Mouse (Mus musculus) embryonic stem cell, embryonic (primary cell): ENCODE measurements around the gene Nudt16l1.

Source experiments
- CTCF ChIA-PET, 4 experiments: fragments of 300-600 bp in 2 of 4; fragments of 350-600 bp in 2 of 4; sonication (Branson Sonifier 250); formaldehyde crosslinking; loops; one replicate each; lab custom pipeline; 2022; ENCODE audit warnings: inconsistent platforms in 2 of 4; lab: Charles Lee
- POLR2A ChIA-PET, 4 experiments: fragments of 300-600 bp in 2 of 4; fragments of 350-600 bp in 2 of 4; sonication (Branson Sonifier 250); formaldehyde crosslinking; loops; one replicate each; lab custom pipeline; 2022; ENCODE audit warnings: antibody characterized with exemption in 4 of 4, inconsistent platforms in 1 of 4; lab: Charles Lee

The Nudt16l1 gene

GRCm38 (mm10) chr16:4907972-4908371 lies 30.6 kb upstream of the Nudt16l1 start:
- ChIA-PET POLR2A (interaction anchor here in 3 of 4 experiments (0.5 to 11.4 kb wide), 18 partner anchors 13 to 228 kb away, joined by 3 to 138 read pairs (median 4); partner anchors contain the start of genes Ubald1 (in 3 of the 3), Mgrn1 (in 2 of the 3), Rogdi (in 2 of the 3) and Coro7 (in 1 of the 3)), CTCF (interaction anchor here in 3 of 4 experiments (0.6 to 1.5 kb wide), 7 partner anchors 14 to 336 kb away, joined by 3 to 12 read pairs (median 5); no protein-coding TSS in a partner anchor)

DNA sequence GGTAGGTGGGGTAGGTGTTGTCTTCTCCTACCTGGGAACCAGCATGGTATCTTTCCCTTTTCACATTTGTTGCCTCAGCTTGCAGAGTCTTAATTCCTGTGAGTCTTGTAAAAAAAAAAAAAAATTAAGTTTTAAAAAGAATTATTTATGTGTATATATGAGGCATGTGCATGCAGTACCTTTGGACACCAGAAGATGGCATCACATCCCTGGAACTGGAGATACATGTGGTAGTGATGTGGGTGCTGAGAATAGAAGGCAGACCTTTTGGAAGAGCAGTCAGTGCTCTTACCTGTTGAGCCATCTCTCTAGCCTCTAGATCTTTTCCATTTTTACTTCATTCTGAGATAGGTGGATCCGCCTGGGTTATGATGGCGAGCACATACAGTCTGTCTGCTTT lies 28.8 kb upstream of the Nudt16l1 start:
- ChIA-PET CTCF (interaction anchor here in 1 of 4 experiments (1.0 kb wide), 1 partner anchor 9 kb away, joined by 3 read pairs; no protein-coding TSS in a partner anchor), POLR2A (interaction anchor here in 3 of 4 experiments (0.7 to 11.4 kb wide), 5 partner anchors 9 to 834 kb away, joined by 3 to 138 read pairs (median 5); partner anchors contain the start of genes Ubald1 (in 2 of the 3) and Mgrn1 (in 1 of the 3))

DNA sequence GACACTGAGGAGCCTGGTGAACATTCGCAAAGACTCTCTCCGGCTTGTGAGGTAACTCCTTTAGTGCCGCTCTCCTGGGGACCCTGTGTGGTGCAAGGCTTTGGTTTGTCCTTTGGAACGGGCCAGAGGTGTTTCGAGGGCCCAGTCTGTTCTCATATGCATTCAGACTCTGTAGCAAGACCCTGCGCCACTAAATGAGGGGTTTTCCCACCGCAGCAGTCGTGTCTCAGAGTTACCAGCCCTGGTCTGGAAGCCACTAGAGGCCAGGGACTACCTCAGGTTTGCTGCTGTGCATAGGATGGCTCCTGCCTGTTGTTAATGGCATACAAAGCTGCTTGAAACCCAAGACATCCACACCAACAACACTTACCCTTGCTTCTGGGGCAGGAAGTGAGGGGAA lies 27.8 kb upstream of the Nudt16l1 start:
- ChIA-PET CTCF (interaction anchor here in 2 of 4 experiments (0.6 to 3.4 kb wide), 4 partner anchors 11 to 284 kb away, joined by 3 to 22 read pairs (median 3); no protein-coding TSS in a partner anchor), POLR2A (interaction anchor here in 2 of 4 experiments (1.4 to 11.4 kb wide), 6 partner anchors 10 to 37 kb away, joined by 3 to 138 read pairs (median 36); partner anchors contain the start of genes Mgrn1 (in 2 of the 2) and Ubald1 (in 2 of the 2))

DNA sequence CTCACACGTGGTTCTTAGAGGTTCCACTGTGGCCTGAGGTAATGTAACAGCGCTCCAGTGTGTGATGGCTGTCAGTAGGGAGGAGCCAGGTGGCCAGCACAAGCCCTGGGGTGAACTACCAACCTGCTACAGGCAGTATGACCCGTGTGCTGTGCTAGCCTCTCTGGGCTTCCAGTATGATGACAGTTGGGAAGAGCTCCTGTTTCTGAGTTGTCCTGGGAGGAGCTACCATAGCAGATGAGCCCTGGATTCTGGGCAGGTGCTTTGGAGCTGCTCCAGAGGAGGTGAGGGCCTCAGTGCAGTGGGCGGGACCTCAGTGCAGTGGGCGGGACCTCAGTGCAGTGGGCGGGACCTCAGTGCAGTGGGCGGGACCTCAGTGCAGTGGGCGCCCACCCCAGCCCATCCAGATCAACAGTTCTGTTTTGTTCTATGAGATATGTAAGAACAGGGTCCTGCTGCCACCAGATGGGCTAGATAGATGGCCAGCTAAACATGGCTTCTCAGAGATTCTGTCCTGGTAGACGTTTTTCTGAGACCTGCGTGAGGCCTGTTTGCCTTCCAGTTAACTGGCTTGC lies 26.4 kb upstream of the Nudt16l1 start:
- POLR2A ChIA-PET = interaction anchor here in 3 of 4 experiments (0.7 to 11.4 kb wide), 31 partner anchors 9 to 282 kb away, joined by 3 to 138 read pairs (median 4); partner anchors contain the start of genes Mgrn1 (in 3 of the 3), Ubald1 (in 2 of the 3), Anks3 (in 1 of the 3) and Glyr1 (in 1 of the 3)
- CTCF ChIA-PET = interaction anchor here in 3 of 4 experiments (1.1 to 3.4 kb wide), 8 partner anchors 11 to 283 kb away, joined by 3 to 22 read pairs (median 5); partner anchors contain the start of gene Mgrn1 (in 1 of the 3)

GRCm38 (mm10) chr16:4912907-4913782 lies 25.4 kb upstream of the Nudt16l1 start:
- ChIA-PET CTCF (interaction anchor here (0.6 to 3.4 kb wide), 71 partner anchors 8 to 359 kb away, joined by 3 to 22 read pairs (median 5); partner anchors contain the start of genes Ubald1 (in 2 of the 4), Anks3 (in 1 of the 4), Coro7 (in 1 of the 4) and Mgrn1 (in 1 of the 4)), POLR2A (interaction anchor here (0.7 to 11.4 kb wide), 49 partner anchors 8 to 356 kb away, joined by 3 to 138 read pairs (median 4); partner anchors contain the start of genes Ubald1 (in 4 of the 4), Nudt16l1 (in 3 of the 4), Rogdi (in 3 of the 4) and Sec14l5 (in 3 of the 4))

- ChIA-PET CTCF (interaction anchor here (0.5 to 3.4 kb wide), 98 partner anchors 8 to 418 kb away, joined by 3 to 22 read pairs (median 4); partner anchors contain the start of genes Ubald1 (in 3 of the 4), Mgrn1 (in 2 of the 4), Rogdi (in 2 of the 4) and Anks3 (in 1 of the 4)), POLR2A (interaction anchor here (0.6 to 11.4 kb wide), 54 partner anchors 9 to 357 kb away, joined by 3 to 138 read pairs (median 4); partner anchors contain the start of genes Ubald1 (in 4 of the 4), Nudt16l1 (in 3 of the 4), Sec14l5 (in 3 of the 4) and Anks3 (in 2 of the 4))
Measured at GRCm38 (mm10) chr16:4913783-4914735, 24.5 kb upstream of the Nudt16l1 start.

DNA sequence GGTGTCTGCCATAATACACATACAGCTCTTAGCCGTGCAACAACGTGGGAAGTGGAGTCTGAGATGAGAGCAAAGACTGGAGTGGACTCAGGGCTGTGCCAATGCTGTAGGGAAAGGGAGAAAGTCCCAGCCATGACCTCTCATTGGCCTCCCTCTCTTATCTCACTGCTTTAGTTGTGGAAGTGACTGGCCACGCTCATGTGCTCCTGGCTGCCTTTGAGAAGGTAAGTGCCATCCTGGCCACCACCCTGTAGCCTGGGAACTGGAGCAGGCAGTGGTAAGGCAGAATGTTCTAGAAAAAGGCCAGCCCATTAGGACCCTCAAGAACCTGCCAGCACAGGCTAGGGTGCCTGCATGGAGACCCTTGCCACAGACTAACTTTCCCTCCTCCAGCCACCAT lies 22.6 kb upstream of the Nudt16l1 start:
- POLR2A ChIA-PET = interaction anchor here in 2 of 4 experiments (0.6 to 11.4 kb wide), 12 partner anchors 10 to 232 kb away, joined by 3 to 138 read pairs (median 4); partner anchors contain the start of genes Ubald1 (in 2 of the 2), Mgrn1 (in 1 of the 2) and Nudt16l1 (in 1 of the 2)
- CTCF ChIA-PET = interaction anchor here in 1 of 4 experiments (0.8 kb wide), 1 partner anchor 20 kb away, joined by 3 read pairs; no protein-coding TSS in a partner anchor

DNA sequence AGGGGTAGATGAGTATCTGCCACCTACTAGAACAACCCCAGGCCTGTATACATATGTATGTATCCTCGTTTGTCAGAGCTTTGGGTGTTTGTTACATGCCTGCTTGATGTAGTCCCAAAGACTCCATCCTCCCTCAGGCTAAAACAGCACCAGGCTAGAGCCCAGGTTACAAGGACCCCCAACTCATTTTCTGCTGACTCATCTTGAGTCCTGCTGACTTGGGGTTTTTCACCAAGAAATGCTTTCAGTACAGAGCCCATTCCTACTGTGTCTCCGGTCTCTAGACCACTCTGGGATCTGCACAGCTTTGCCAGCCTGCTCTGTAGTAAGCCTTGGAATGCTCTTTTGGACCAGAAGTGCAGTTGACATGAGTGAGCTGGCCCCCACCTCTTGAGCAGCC lies 22.0 kb upstream of the Nudt16l1 start:
- POLR2A ChIA-PET = interaction anchor here in 2 of 4 experiments (0.6 to 11.4 kb wide), 13 partner anchors 14 to 232 kb away, joined by 3 to 138 read pairs (median 4); partner anchors contain the start of genes Nudt16l1 (in 2 of the 2), Ubald1 (in 2 of the 2) and Mgrn1 (in 1 of the 2)
- CTCF ChIA-PET = no interaction called here

DNA sequence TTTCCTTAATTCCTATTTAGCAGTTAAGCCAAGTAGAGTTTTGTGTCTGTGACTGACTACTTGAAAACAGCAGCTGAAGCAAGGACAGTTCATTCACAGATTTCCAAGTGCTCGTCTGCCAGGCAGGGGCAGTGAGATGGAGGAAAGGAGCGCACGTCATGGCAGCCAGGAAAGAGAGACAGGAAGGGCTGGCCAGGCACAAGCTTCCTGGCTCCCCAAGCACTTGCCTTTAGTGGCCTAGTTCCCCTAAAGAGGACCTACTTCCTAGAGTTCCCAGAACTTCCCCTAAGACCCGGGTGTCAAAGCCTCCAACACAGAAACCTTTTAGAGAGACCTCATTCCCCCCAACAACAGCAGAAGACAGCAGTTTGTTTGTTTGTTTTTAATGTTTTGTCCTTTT lies 18.0 kb upstream of the Nudt16l1 start:
- CTCF ChIA-PET = no interaction called here
- POLR2A ChIA-PET = interaction anchor here in 3 of 4 experiments (0.6 to 4.9 kb wide), 6 partner anchors 16 to 208 kb away, joined by 3 to 22 read pairs (median 4); partner anchors contain the start of gene Ubald1 (in 1 of the 3)

- CTCF ChIA-PET = interaction anchor here in 2 of 4 experiments (0.6 to 1.5 kb wide), 3 partner anchors 9 to 14 kb away, joined by 9 to 12 read pairs (median 10); no protein-coding TSS in a partner anchor
- POLR2A ChIA-PET = interaction anchor here in 3 of 4 experiments (0.9 to 1.8 kb wide), 5 partner anchors 11 to 42 kb away, joined by 3 to 11 read pairs (median 4); partner anchors contain the start of gene Nudt16l1 (in 2 of the 3)
Measured at GRCm38 (mm10) chr16:4922481-4922880, 16.1 kb upstream of the Nudt16l1 start.

DNA sequence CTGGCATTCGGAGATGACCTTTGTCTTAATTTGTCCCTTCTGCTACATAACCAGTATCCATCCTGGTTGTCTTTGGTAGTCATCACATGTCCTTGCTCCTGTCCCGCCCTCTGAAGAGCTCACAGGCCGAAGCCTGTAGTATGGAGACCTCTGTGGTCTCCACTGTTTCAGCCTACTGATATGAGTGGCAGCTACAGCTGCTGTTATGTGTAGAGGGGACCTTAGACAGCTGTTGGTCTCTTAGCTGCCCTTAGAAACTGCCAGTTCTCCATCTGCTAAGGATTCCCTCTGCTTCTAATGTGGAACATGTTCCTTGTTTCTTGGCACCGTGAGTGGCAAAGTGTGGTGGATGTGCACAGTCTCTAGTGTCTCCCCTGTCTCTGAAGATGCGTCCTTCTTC lies 14.6 kb upstream of the Nudt16l1 start:
- ChIA-PET POLR2A (interaction anchor here in 3 of 4 experiments (1.1 to 2.1 kb wide), 7 partner anchors 10 to 44 kb away, joined by 3 to 5 read pairs (median 3); partner anchors contain the start of gene Nudt16l1 (in 1 of the 3)), CTCF (interaction anchor here in 2 of 4 experiments (0.5 to 1.6 kb wide), 4 partner anchors 10 to 34 kb away, joined by 3 to 5 read pairs (median 4); no protein-coding TSS in a partner anchor)

GRCm38 (mm10) chr16:4927967-4928366 lies 10.6 kb upstream of the Nudt16l1 start:
- ChIA-PET POLR2A (interaction anchor here (0.7 to 2.5 kb wide), 9 partner anchors 8 to 86 kb away, joined by 3 to 13 read pairs (median 5); partner anchors contain the start of genes Nudt16l1 (in 3 of the 4) and Rogdi (in 1 of the 4)), CTCF (interaction anchor here in 3 of 4 experiments (0.5 to 2.1 kb wide), 4 partner anchors 9 to 15 kb away, joined by 3 to 6 read pairs (median 4); no protein-coding TSS in a partner anchor)

DNA sequence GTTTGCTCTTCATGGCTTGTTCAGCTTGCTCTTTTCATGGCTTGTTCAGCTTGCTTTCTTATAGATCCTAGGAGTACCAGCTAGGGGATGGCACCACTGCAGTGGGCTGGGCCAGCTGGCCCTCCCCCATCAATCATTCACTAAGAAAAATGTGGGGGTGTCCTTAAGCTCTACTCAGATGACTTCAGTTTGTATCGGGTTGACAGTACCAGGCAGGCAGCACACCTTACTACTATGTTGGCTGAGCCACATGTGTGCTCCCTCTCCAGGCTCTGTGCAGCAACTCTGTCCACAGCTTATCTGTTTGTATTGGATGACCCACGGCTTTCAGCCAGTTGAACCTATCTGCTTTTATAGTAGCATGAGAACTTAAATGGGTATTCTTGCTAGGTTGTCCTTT lies 10.1 kb upstream of the Nudt16l1 start:
- POLR2A ChIA-PET = interaction anchor here (0.6 to 2.5 kb wide), 8 partner anchors 10 to 85 kb away, joined by 3 to 13 read pairs (median 5); partner anchors contain the start of genes Nudt16l1 (in 3 of the 4) and Rogdi (in 1 of the 4)
- CTCF ChIA-PET = interaction anchor here in 3 of 4 experiments (1.1 to 2.1 kb wide), 3 partner anchors 15 kb away, joined by 3 to 6 read pairs (median 5); no protein-coding TSS in a partner anchor

- ChIA-PET POLR2A (interaction anchor here in 2 of 4 experiments (0.7 to 1.9 kb wide), 9 partner anchors 11 to 155 kb away, joined by 3 to 5 read pairs (median 3); partner anchors contain the start of genes Rogdi (in 1 of the 2) and Ubald1 (in 1 of the 2)), CTCF (interaction anchor here in 2 of 4 experiments (0.6 to 0.9 kb wide), 2 partner anchors 19 to 225 kb away, joined by 3 to 4 read pairs; no protein-coding TSS in a partner anchor)
Measured at GRCm38 (mm10) chr16:4932429-4932828, 6.1 kb upstream of the Nudt16l1 start.

- ChIA-PET CTCF (interaction anchor here in 3 of 4 experiments (1.0 to 1.3 kb wide), 4 partner anchors 20 to 22 kb away, joined by 3 to 7 read pairs (median 4); no protein-coding TSS in a partner anchor), POLR2A (interaction anchor here in 3 of 4 experiments (0.6 to 3.1 kb wide), 15 partner anchors 8 to 55 kb away, joined by 3 to 13 read pairs (median 4); partner anchors contain the start of gene Ubald1 (in 2 of the 3))
Measured at GRCm38 (mm10) chr16:4935430-4935829, 3.1 kb upstream of the Nudt16l1 start.
